Mouse (Mus musculus): ENCODE results near the gene Lsamp.

DNA sequence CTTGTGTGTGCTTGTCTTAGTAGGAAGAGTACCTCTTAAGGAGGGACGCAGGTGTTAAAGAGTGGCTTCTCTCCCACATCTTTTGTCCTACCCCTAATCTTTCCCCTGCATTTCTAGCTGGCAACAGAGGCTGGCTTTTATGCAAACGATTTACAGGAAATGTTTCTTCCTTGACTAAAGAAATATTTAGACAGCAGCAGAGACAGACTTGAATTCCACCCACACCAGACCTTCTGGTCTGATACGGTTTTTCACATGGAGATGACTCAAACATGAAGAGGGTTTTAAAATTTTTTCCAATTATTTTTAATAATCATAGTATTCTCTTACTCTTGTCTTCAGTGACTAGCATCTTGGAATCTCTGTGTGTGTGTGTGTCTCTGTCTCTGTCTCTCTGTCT lies 1333.8 kb downstream of the Lsamp start:
- no peak for TF ChIP-seq CTCF (IDR thresholded peaks at IDR 0.05; ENCODE audit: low read depth, low read length)
- no peak for TF ChIP-seq POLR2A (IDR thresholded peaks at IDR 0.05; ENCODE audit: extremely low read depth, insufficient read depth, low read length)
